Comparison of ENCODE assay signal across 14 mouse cellular contexts in the genomic region with DNA sequence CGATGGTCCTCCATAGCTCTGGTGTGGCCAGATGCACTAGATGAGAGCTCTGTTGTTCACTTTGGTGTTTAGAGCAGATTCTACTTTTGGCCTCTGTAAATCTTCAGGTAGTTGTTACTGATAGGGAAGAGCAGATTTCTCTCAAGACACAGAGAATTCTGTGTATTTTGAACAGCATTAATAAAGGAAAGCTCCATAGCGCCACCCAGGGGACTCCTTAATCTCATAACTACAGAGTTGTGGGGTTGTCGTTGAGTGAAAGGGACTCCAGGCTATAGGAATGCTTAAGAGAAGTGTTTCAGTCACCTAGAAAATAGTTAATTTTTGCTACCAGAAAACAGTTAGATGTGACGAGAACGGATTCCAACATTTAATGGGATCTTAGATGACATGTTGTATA.
DNase-seq lines count a peak whose midpoint lies in the region; ATAC-seq and TF ChIP-seq lines count a peak whose summit lies in the region.
"Had no signal": no experiment of that assay in that cellular context is flagged by ENCODE, and none has a peak within 500 bp of the region (broad histone marks: within the 10 kb centered on the region; RNA-seq: fewer than 3 reads in every experiment).

No protein-coding gene starts in this region.

- peak; percentile 33 for TF ChIP-seq CTCF in left cerebral cortex, adult 2 months (IDR thresholded peaks at IDR 0.05)
- peak; percentile 37; the same call in 1 of the 2 replicates for TF ChIP-seq CTCF in stomach, postnatal 0 days (IDR thresholded peaks at IDR 0.05; ENCODE audit: low read depth)

- 78% methylated on average over 5 of the region's 5 CpGs for WGBS in stomach, postnatal 0 days

- H3K27me3 ChIP-seq in stomach, postnatal 0 days (ENCODE audit: control insufficient read depth, insufficient read depth, low read length) = no peaks in the 10 kb centered on the region
- H3K27me3 ChIP-seq: forebrain, embryonic 13.5 days; midbrain, embryonic 12.5 days had no signal

- no peak for TF ChIP-seq EP300 in stomach, postnatal 0 days (optimal IDR thresholded peaks at IDR 0.05)

- no peak for ATAC-seq in stomach, postnatal 0 days (ENCODE audit: low FRiP score, low TSS enrichment)
- ATAC-seq in monocyte, adult 5-6 weeks (replicated peaks; ENCODE audit: insufficient number of reproducible peaks, low FRiP score, low TSS enrichment, poor library complexity, severe bottlenecking) = no peak
- ATAC-seq: forebrain, embryonic 13.5 days had no signal

- no peak overlapping the region for H3K27ac ChIP-seq in left cerebral cortex, adult 2 months
- H3K27ac ChIP-seq in stomach, postnatal 0 days (replicated peaks) = no peak overlapping the region
- H3K27ac ChIP-seq: embryonic facial prominence, embryonic 10.5 days; forebrain, embryonic 13.5 days; liver, embryonic 14.5 days; midbrain, embryonic 12.5 days had no signal

- H3K36me3 ChIP-seq in stomach, postnatal 0 days (ENCODE audit: control insufficient read depth, insufficient read depth, low read length) = no peaks in the 10 kb centered on the region
- H3K36me3 ChIP-seq: embryonic facial prominence, embryonic 10.5 days; midbrain, embryonic 12.5 days had no signal

- no peak overlapping the region for H3K4me3 ChIP-seq in left cerebral cortex, adult 2 months
- H3K4me3 ChIP-seq in stomach, postnatal 0 days (ENCODE audit: low read depth, low read length) = no peak overlapping the region
- H3K4me3 ChIP-seq: embryonic facial prominence, embryonic 10.5 days; forebrain, embryonic 13.5 days; midbrain, embryonic 12.5 days had no signal

- H3K9ac ChIP-seq in stomach, postnatal 0 days (ENCODE audit: low read length) = no peak overlapping the region
- H3K9ac ChIP-seq: forebrain, embryonic 13.5 days; liver, embryonic 14.5 days; midbrain, embryonic 12.5 days had no signal

- DNase-seq in embryo, embryonic 11 days = peak; percentile 38
- no peak for DNase-seq in embryo, embryonic 10 days (ENCODE audit: low spot score)
- DNase-seq in left cerebral cortex, adult 2 months (ENCODE audit: extremely low spot score in 1 of 2, low spot score in 2 of 2) = no peak
- no peak for DNase-seq in left cerebral cortex, adult 9 months (ENCODE audit: low spot score in 2 of 2)
- DNase-seq in right cerebral cortex, postnatal 4 days = peak; percentile 60
- DNase-seq in right cerebral cortex, postnatal 36 days (ENCODE audit: low spot score in 2 of 2) = no peak
- no peak for DNase-seq in stomach, postnatal 0 days (ENCODE audit: low spot score)
- DNase-seq: gastrocnemius, postnatal 10 days; thymus, adult 18-20 months had no signal

- H3K4me2 ChIP-seq in stomach, postnatal 0 days (replicated peaks; ENCODE audit: low read depth) = no peak overlapping the region
- H3K4me2 ChIP-seq: forebrain, embryonic 13.5 days; midbrain, embryonic 12.5 days had no signal

- no peaks in the 10 kb centered on the region for H3K4me1 ChIP-seq in stomach, postnatal 0 days (replicated peaks; ENCODE audit: control insufficient read depth, insufficient read depth)
- H3K4me1 ChIP-seq: embryonic facial prominence, embryonic 10.5 days had no signal

- intact Hi-C loops in left cerebral cortex, adult 2 months (cut with DNase I) = loop anchor here (5.0 kb wide), 1 partner anchor 360 kb away; no protein-coding TSS in a partner anchor

- no peaks in the 10 kb centered on the region for H3K9me3 ChIP-seq in stomach, postnatal 0 days (ENCODE audit: control insufficient read depth, low read length)
- H3K9me3 ChIP-seq: embryonic facial prominence, embryonic 10.5 days; forebrain, embryonic 13.5 days; midbrain, embryonic 12.5 days had no signal

Comparison
In these comparisons a context has a peak if more than half of its experiments do, and no peak if none do; other contexts are left out.
1. DNase-seq: peak in embryo, embryonic 11 days (single experiment) and right cerebral cortex, postnatal 4 days (single experiment); none in embryo, embryonic 10 days (single experiment), left cerebral cortex, adult 2 months (0 of 2), left cerebral cortex, adult 9 months (0 of 2), right cerebral cortex, postnatal 36 days (0 of 2) and stomach, postnatal 0 days (single experiment).